Mouse (Mus musculus) forebrain, embryonic 13.5 days (tissue): ENCODE results near the gene Gm28308. TPM values are rescaled to one million over a fixed set of nuclear protein-coding genes. Genes with fewer than 3 reads are reported as not detected.

Source experiments
- ATAC-seq: fragments of 200-750 bp; cut with Nextera tagmentation; 2 replicates; pipeline ENCODE4 v1.8.0; 2017
- H3K27ac ChIP-seq: fragments of 300-500 bp; sonication (generic); 2 replicates; pipeline ENCODE4 v1.5.1; 2015; ENCODE audit warnings: inconsistent platforms, mild to moderate bottlenecking, moderate library complexity
- H3K27me3 ChIP-seq: fragments of 300-500 bp; sonication (generic); 2 replicates; pipeline ENCODE4 v1.6.1; 2015; ENCODE audit warnings: mild to moderate bottlenecking, inconsistent platforms
- H3K36me3 ChIP-seq: fragments of 300-500 bp; sonication (generic); 2 replicates; pipeline ENCODE4 v1.6.1; 2015; ENCODE audit warnings: mild to moderate bottlenecking, inconsistent platforms; ENCODE audit not compliant: poor library complexity, severe bottlenecking
- H3K4me1 ChIP-seq: fragments of 300-500 bp; sonication (generic); 2 replicates; pipeline ENCODE4 v1.6.1; 2015; ENCODE audit warnings: inconsistent platforms
- H3K4me2 ChIP-seq: fragments of 300-500 bp; sonication (generic); 2 replicates; pipeline ENCODE4 v1.6.1; 2015; ENCODE audit warnings: inconsistent platforms, mild to moderate bottlenecking, moderate library complexity
- H3K4me3 ChIP-seq: fragments of 300-500 bp; sonication (generic); 2 replicates; pipeline ENCODE4 v1.5.1; 2015; ENCODE audit warnings: mild to moderate bottlenecking, inconsistent platforms
- H3K9ac ChIP-seq: fragments of 300-500 bp; sonication (generic); 2 replicates; pipeline ENCODE4 v1.6.1; 2015; ENCODE audit warnings: mild to moderate bottlenecking, inconsistent platforms
- H3K9me3 ChIP-seq: fragments of 300-500 bp; sonication (generic); replicated peaks from 2 replicates; pipeline ENCODE4 v1.6.1; 2016; ENCODE audit warnings: inconsistent platforms
- WGBS: fragments of 180-500 bp; shearing (Covaris S2); methylation state at CpG from one replicate; pipeline ENCODE4 v1.1.7; 2015; 5-methylcytosine and 5-hydroxymethylcytosine counted together
- polyA plus RNA-seq: library from polyadenylated mRNA; unstranded; fragments of >200 nt; fragmentation: Nextera tagmentation; extraction: Ambion mirVana; gene quantifications from 2 replicates; pipeline ENCODE4 v1.2.1, GENCODE M21; 2015

Gm28308 gene
- polyA plus RNA-seq, 1 experiment from 2014 or later = not detected

DNA sequence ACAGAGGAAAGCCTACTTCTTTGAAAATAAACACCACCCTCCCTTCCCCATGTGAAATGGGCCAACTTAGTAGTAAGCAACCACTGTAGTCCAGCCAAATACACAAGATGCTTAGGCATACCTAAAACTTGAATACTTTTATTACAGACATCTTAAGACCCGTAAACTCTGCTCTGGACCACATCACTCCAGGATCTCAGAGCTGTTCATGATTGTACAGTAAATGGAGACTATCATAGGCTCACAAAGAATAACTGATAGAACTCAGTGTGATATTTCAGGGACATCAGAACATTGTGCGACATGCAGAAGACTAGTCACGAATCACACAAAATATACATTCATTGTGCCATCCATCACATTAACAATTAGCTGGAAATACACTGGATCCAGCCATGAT is 57.7 kb downstream of the Gm28308 start:
- H3K9me3 ChIP-seq = no peaks in the 10 kb centered on the region
- H3K4me2 ChIP-seq = no peak overlapping the region
- H3K9ac ChIP-seq = no peak overlapping the region
- H3K27ac ChIP-seq = no peak overlapping the region
- no peaks in the 10 kb centered on the region for H3K36me3 ChIP-seq
- ATAC-seq = no peak
- no peak overlapping the region for H3K4me3 ChIP-seq
- peaks cover 14% of the 10 kb centered on the region for H3K4me1 ChIP-seq
- peaks cover 100% of the 10 kb centered on the region for H3K27me3 ChIP-seq
- 33% methylated on average over 3 of the region's 3 CpGs for WGBS

GRCm38 (mm10) chr6:52154044-52154443 is 59.1 kb downstream of the Gm28308 start:
- WGBS = 3% methylated on average over 5 of the region's 5 CpGs
- Histone ChIP-seq H3K36me3 (no peaks in the 10 kb centered on the region), H3K4me3 (no peak overlapping the region), H3K27me3 (peaks cover 100% of the 10 kb centered on the region), H3K9ac (no peak overlapping the region), H3K9me3 (peaks cover 5% of the 10 kb centered on the region; the same call in 1 of the 2 replicates), H3K27ac (no peak overlapping the region), H3K4me2 (no peak overlapping the region), H3K4me1 (peaks cover 12% of the 10 kb centered on the region)
- ATAC-seq = no peak

- no peak overlapping the region for H3K27ac ChIP-seq
- H3K27me3 ChIP-seq = peaks cover 99% of the 10 kb centered on the region
- H3K4me3 ChIP-seq = no peak overlapping the region
- H3K9ac ChIP-seq = no peak overlapping the region
- ATAC-seq = no peak
- H3K4me1 ChIP-seq = peaks cover 4% of the 10 kb centered on the region
- H3K4me2 ChIP-seq = no peak overlapping the region
- peaks cover 5% of the 10 kb centered on the region; the same call in 1 of the 2 replicates for H3K9me3 ChIP-seq
- H3K36me3 ChIP-seq = no peaks in the 10 kb centered on the region
- under 1% methylated on average over 6 of the region's 6 CpGs for WGBS
Measured at GRCm38 (mm10) chr6:52153270-52153669, 59.9 kb downstream of the Gm28308 start.

DNA sequence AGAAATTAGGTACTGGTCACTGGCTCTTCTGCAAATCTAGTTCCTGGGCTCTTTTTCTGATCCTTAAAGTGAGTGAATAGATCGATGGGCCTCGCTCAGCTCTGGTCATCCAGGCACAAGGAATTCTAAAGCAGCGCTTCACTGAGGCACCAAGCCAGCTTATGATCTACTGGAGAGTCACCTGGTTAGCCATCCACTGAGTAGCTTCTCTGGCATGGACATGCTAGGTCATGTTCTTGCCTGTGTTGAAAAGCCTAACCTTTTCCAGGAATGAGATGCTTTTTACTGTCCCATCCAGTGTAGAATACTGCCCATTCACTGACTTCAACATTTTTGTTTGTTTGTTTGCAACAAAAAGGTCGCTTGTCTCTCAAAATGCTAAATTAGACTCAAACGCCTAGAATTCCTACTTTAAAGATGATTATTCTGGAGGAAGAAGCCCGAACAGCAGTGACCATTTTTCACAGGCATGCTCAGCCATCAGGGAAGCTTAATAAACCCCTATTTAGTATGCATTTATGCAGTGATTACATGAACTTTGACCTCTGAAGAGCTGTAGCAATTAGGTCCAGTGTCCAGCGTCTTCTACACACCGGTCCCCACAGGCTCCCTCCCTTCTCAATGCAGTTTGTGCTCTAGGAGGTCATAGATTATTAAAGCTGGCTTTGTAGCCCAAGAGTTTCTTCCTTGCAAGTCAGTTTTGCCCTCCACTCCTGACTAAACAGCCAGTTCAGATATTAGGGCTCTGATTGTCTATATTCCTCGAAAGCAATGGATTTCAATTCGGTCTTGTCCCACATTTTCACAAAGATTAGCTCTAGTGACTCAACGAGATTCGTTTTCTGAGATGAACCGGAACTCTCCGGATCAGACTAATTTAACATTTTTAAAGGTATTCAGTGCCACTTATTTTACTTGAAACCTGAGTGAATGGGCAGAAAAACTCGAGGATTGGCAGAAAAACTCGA is 60.6 kb downstream of the Gm28308 start:
- no peak for ATAC-seq
- no peaks in the 10 kb centered on the region for H3K36me3 ChIP-seq
- WGBS = 1% methylated on average over 16 of the region's 16 CpGs
- no peak overlapping the region for H3K4me3 ChIP-seq
- peaks cover 99% of the 10 kb centered on the region for H3K27me3 ChIP-seq
- no peak overlapping the region for H3K4me2 ChIP-seq
- H3K4me1 ChIP-seq = no peaks in the 10 kb centered on the region
- no peak overlapping the region for H3K27ac ChIP-seq
- H3K9me3 ChIP-seq = peaks cover 5% of the 10 kb centered on the region; the same call in 1 of the 2 replicates
- H3K9ac ChIP-seq = no peak overlapping the region

GRCm38 (mm10) chr6:52151571-52151970 is 61.6 kb downstream of the Gm28308 start:
- no peak for ATAC-seq
- H3K9me3 ChIP-seq = peaks cover 5% of the 10 kb centered on the region; the same call in 1 of the 2 replicates
- no peak overlapping the region for H3K9ac ChIP-seq
- no peak overlapping the region for H3K27ac ChIP-seq
- no peaks in the 10 kb centered on the region for H3K4me1 ChIP-seq
- WGBS = 1% methylated on average over 4 of the region's 4 CpGs
- H3K4me3 ChIP-seq = no peak overlapping the region
- no peaks in the 10 kb centered on the region for H3K36me3 ChIP-seq
- H3K4me2 ChIP-seq = no peak overlapping the region
- H3K27me3 ChIP-seq = peaks cover 99% of the 10 kb centered on the region

GRCm38 (mm10) chr6:52150401-52150966 is 62.7 kb downstream of the Gm28308 start:
- H3K36me3 ChIP-seq = no peaks in the 10 kb centered on the region
- H3K27me3 ChIP-seq = peaks cover 94% of the 10 kb centered on the region
- H3K9ac ChIP-seq = no peak overlapping the region
- H3K4me2 ChIP-seq = no peak overlapping the region
- H3K4me1 ChIP-seq = no peaks in the 10 kb centered on the region
- no peak for ATAC-seq
- H3K4me3 ChIP-seq = no peak overlapping the region
- peaks cover 5% of the 10 kb centered on the region; the same call in 1 of the 2 replicates for H3K9me3 ChIP-seq
- no peak overlapping the region for H3K27ac ChIP-seq
- 3% methylated on average over 16 of the region's 16 CpGs for WGBS

DNA sequence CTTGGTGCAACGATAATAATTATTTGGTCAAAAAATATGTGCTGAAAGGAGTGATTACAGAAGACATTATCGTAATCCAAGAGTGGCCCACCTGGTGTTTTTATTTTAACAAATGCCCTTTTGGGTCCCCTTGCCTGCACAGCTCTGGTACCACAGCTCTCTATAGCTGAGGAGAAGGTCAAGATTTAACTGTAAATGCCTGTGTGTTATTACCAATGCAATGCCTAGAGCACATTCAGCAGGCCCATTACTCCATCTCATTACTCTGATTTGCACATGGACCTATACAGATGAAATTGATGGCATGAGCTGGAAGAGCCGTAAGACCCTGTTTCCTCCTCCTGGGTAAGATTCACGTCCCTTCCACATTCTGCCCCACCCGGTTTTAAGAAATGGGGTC is 74.0 kb downstream of the Gm28308 start:
- Histone ChIP-seq H3K27ac (no peak overlapping the region), H3K4me3 (no peak overlapping the region), H3K36me3 (no peaks in the 10 kb centered on the region), H3K9ac (no peak overlapping the region), H3K4me1 (0 out of 2 replicates have a peak, but pooled peaks cover 5% of the 10 kb centered on the region), H3K4me2 (no peak overlapping the region), H3K9me3 (no peaks in the 10 kb centered on the region), H3K27me3 (peaks cover 10% of the 10 kb centered on the region)
- WGBS = 90% methylated on average over 5 of the region's 5 CpGs
- ATAC-seq = no peak

DNA sequence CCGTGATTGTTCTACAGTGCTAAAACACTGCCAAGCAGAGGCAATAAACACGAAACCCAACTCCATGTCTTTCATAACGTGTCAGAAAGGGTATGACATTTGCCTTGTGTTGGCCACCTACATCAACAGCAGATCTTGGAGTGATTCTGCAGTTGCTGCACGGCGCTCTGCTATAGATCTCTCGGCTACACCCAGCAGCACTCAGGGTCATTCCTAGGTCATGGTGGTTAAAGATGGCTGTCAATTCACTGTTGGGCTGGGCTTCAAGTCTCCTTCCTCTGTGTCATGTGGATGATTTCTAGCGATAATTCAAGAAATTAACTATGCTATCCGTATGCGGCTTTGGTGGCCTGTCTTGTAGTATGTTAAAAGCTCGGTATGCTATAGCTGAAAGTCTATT is 74.6 kb downstream of the Gm28308 start:
- Histone ChIP-seq H3K9ac (no peak overlapping the region), H3K4me2 (no peak overlapping the region), H3K4me1 (0 out of 2 replicates have a peak, but pooled peaks cover 5% of the 10 kb centered on the region), H3K27me3 (peaks cover 8% of the 10 kb centered on the region), H3K4me3 (no peak overlapping the region), H3K9me3 (no peaks in the 10 kb centered on the region), H3K36me3 (no peaks in the 10 kb centered on the region), H3K27ac (no peak overlapping the region)
- WGBS = 79% methylated on average over 10 of the region's 10 CpGs
- ATAC-seq = no peak

- Histone ChIP-seq H3K4me3 (no peak overlapping the region), H3K27me3 (peaks cover 3% of the 10 kb centered on the region; the same call in 1 of the 2 replicates), H3K9me3 (no peaks in the 10 kb centered on the region), H3K4me1 (0 out of 2 replicates have a peak, but pooled peaks cover 5% of the 10 kb centered on the region), H3K4me2 (no peak overlapping the region), H3K9ac (no peak overlapping the region), H3K27ac (no peak overlapping the region), H3K36me3 (no peaks in the 10 kb centered on the region)
- no peak for ATAC-seq
- WGBS = 50% methylated on average over 9 of the region's 9 CpGs
Measured at GRCm38 (mm10) chr6:52137841-52138535, 75.2 kb downstream of the Gm28308 start.

DNA sequence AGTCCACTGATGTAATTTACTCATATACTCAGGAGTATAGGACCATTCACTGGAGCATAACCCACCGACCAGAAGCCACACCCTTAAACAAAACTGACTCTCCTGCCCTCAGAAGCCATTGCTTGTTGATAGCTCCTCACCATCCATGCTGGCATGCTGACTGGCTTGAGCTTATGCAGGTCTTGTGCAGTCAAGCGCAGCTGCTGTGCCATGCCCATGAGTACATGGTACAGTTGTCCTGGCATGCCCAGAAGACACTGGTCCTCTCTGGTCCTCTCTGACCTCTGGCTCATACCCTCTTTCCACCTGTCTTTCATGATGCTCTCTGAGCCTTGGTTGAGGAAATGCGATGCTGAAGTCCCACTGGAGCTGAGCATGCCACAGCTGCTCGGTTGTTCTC is 89.5 kb downstream of the Gm28308 start:
- H3K4me1 ChIP-seq = peaks cover 17% of the 10 kb centered on the region
- no peak overlapping the region for H3K27ac ChIP-seq
- no peak overlapping the region for H3K4me3 ChIP-seq
- peaks cover 8% of the 10 kb centered on the region for H3K9me3 ChIP-seq
- 85% methylated on average over 4 of the region's 4 CpGs for WGBS
- no peak for ATAC-seq
- H3K9ac ChIP-seq = no peak overlapping the region
- H3K4me2 ChIP-seq = no peak overlapping the region
- no peaks in the 10 kb centered on the region for H3K27me3 ChIP-seq
- no peaks in the 10 kb centered on the region for H3K36me3 ChIP-seq

DNA sequence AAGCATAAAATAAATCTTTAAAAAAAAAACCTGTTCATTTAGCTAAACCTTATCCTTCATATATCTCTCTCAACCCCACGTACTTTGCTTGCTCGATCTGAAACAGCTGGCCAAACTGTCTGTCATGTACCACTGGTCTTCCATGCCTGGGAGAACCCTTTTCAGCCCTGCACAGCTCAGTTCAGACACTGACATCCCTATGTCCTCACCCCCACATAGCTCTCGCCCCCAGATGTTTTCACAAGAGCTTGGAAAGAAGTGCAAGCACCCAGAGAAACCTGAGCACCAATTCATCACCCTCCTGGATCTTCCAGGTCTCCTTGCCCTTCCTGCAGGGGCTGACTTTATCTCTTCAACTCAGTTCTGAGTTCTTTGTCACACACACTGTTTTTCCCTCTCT is 92.0 kb downstream of the Gm28308 start:
- no peaks in the 10 kb centered on the region for H3K9me3 ChIP-seq
- no peak overlapping the region for H3K4me2 ChIP-seq
- H3K27ac ChIP-seq = no peak overlapping the region
- no peak overlapping the region for H3K9ac ChIP-seq
- no peaks in the 10 kb centered on the region for H3K36me3 ChIP-seq
- no peak for ATAC-seq
- H3K4me3 ChIP-seq = no peak overlapping the region
- peaks cover 20% of the 10 kb centered on the region for H3K4me1 ChIP-seq
- H3K27me3 ChIP-seq = no peaks in the 10 kb centered on the region
- WGBS = 79% methylated on average over 3 of the region's 3 CpGs
